Mouse (Mus musculus) spleen, postnatal 4 days (tissue): ENCODE measurements around the gene Traf2.

Source experiments
- DNase-seq, 2 experiments: peaks; one replicate each; pipeline ENCODE4 v3.0.0; 2022; ENCODE audit warnings: low spot score in 2 of 2

The Traf2 gene

DNA sequence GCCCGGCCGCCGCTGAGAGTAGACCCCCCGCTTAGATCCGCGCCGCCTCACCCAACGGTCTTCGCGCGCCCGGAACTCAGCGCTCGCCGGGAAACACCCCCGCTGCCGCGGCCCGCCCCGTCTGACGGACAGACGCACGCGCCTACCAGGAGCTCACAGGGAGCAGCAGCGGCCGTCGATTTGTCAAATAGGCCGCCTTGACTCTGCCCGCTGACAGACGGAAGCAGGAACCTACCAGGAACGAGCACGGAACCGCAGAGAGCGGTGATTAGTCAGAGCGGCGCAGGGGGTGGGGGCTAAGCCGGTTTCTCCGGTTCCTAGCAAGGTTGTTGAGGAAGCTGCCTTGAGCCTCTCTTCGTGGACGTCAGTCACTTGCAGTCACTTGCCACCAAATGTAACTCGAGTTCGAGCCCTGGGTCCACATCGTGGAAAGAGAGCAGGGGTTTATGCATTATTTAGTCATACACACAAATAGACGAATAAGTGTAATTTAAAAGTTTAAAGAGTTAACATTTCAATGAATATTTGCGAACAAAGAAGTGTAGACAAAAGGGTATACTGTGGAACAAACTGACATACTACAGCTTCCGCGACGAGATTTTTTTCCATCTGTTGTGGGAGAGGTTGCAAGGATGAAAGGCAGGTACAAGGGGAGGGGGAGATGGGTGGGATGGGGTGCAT, at the start of gene Traf2:
Gene Traf2 (minus strand): TSS at position 130 of the 681 bp plus-strand sequence.
- peak; percentile 98 for DNase-seq

DNA sequence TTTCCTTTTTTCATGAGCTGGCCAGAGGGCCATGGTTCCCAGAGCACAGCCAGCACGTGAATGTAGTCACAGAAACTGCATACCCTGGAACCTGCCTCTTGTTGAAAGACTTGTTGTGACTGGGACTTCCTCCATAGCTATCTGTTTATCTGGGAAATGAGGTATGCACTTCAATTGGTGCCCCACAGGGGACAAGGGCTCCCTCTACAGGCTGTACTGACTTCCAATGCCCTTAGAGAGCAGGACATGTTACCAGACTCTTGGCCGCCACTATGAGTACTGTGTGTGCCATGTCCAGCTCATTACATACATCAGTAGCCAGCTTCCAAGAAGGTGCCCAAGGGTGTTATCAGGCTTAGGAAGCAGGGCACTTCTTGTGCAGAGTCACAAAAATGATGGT, 45.1 kb upstream of the Traf2 start:
- no peak for DNase-seq

DNA sequence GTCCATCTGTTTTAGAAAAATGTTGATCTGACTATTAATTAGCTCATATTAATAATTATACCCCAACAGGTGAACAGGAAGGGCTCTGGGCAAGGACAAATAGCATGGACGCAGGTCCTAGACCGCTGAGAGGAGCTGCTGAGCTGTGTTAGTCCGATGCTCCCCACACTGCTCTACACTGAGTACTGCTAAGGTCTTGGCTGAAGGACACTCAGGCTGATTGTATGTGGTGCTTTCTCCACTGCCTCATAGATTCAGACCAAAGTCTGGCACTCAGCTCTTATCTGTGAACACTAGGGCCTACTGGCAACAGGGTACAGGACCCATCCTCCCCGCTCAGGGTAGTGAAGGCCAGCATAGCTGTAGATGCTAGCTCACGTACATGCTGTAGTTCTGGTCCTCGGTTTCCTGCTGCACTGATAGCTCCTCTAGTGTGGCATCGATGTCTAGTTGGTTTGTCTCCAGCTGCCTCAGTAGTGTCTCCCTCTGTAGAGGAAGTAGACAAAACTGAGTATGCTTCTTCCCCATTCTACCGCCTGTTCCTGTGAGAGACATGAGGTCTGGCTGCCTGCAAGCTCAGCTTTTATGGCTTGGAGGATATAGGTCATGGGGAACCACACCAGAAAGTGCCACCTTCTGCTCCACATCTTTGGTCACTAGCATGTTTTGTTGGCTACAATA, 41.6 kb upstream of the Traf2 start:
- no peak for DNase-seq

DNA sequence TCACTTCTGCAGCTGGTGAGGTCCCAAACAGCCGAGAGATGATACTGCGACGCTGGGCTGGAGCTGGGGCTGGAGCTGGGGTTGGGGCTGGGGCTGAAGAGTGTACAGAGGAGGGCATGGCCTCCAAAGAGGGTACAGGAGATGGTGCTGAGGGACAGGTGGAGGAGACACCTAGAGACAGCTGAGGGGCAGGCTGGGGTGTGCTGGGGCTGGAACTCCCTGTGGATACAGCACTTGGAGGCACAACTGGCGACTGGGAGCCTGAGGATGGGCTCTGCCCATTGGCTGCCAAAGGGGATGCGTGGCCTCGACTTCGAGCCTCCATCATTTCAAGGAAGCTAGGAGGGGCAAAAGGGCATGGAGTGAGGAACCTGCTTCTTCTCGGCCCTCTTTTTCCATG, 40.5 kb upstream of the Traf2 start:
- no peak for DNase-seq

DNA sequence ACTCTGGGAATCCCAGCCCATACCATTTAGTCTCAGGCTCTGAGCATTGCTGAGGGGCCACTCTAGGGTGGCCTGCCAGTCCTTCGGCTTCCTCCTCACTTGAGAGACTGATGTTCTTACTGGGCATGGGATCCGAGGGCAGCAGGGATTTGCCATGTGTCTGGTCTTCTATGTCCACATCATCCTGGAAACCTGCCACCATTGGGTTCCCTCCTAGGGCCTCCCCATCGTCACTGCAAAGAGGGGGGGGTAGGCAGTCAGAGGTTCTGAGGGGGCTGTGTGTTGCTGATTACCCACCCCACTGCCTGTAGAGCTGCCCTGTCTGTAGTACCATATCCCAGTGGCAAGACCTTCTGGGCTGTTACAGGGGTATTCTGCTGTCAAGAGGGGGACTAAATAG, 38.9 kb upstream of the Traf2 start:
- no peak for DNase-seq

DNA sequence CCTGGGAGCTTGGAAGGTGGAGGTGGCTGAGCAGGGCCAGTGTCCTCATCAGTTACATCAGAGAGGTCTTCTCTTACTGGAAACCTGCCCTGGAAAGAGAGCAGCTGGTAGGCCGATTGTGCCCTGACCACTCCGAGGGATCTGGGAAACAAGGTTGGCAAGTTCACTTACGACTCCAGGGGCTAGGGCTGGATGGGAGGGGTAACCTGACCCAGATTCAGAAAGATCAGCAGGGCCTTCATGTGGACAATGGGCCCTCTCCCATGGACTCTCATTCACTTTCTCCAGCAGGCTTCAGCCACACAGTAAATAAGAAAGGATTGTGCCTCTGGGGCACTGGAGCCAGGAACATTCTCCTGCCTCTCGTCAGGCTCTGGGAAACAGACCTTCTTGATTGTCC, 38.1 kb upstream of the Traf2 start:
- DNase-seq = no peak

DNA sequence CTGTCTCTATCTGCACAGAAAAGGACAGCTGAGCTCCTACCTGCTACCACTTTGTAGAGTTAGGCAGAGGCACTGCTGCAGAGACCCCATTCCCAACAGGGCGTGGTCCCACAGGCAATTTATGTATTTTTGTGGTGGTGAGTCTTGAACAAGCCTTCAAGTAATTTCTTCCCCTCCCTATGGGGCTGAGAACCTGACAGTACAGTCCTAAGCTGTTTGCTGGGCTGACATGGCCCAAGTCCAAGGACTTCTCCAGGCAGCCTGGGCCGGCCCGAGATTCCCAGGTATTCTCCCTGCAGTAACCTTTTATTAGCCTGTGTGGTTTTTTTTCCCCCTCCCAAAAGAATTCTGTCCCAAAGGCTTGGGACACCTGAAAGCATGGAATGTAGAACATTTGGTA, 37.4 kb upstream of the Traf2 start:
- DNase-seq = no peak

DNA sequence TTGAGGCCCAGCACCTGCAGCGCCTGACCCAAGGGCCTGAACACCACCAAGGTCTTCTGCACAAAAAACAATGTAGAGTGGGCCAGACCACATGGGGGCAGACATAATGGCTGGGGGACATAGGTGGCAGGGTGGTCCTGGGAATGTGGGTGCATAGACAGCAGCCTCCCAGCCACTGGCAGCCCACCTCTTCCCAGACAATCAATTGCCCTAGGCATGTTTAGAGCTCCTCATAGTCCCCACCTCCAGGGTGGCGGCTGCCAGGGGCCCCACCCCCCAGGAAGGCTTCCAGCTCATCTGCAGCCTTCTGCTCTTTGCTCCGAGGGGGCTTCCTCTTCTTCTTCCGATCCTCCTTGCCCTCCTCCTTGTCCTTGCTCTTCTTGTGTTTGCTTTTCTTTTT, 36.8 kb upstream of the Traf2 start:
- DNase-seq = no peak

DNA sequence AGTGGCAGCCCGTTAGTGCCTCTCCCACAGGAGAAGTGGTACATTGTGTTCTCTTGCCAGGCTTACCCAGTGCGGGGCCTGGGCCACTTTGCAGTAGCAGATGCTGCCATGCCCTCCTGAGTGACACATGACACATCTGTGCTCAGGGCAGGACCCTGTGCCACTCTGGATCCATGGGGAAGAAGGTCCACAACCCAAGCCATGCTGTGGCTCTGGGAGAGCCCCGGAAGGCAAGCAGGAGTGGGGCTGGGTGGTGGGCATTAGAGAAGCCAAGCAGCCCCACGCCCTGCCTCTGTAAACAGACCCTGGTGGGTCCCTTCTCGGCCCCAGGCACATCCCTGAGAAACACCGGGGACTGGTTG, 36.4 kb upstream of the Traf2 start:
- DNase-seq = no peak

DNA sequence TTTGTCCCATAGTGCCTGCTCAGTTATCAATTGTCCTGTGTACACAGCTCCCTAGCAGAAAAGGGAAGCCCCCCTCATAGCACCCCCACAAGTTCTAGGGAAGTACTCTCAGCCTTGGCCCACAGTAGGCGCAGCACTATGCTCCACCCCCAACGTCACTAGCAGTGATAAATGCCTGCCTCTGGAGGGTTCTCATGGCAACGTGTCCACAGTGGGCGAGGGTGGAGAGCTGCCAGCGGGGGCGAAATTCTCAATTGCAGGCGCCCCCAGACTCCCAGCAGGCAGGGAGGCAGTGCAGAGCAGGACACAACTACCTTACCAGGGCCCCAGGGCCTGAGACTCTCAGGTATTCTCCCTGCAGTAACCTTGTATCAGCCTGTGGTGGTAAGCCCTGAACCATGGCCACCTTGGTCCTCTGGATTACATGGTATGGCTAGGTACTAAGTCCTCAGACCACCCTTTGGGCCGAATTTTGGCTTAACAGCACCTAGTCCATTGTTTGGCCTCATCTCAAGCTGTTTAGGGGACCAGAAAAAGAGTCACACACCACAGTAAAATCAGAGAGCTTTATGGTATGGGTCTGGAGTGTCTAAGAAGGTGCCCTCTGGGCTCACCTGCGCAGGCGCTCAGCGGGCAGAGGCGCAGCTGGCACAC, 35.9 kb upstream of the Traf2 start:
- DNase-seq = no peak

DNA sequence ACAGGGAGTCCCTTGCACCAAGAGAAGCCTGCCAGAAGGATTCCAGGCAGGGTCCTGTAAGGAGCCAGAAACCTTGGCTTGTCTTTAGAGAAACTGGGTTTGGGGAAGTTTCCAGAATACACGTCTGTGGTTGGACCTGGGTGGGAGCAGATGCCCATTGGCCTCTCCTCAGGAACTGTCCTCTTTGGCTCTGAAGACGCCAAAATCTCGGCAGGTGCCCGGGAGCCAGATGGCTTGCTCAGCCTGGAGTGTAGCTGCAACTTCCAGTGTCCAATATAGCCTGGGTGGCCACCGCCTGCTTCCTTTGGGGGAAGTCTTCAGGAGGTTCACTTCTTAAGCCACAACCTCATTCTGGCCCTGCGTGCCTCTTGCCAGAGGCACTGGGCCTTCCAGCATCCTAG, 35.2 kb upstream of the Traf2 start:
- no peak for DNase-seq

DNA sequence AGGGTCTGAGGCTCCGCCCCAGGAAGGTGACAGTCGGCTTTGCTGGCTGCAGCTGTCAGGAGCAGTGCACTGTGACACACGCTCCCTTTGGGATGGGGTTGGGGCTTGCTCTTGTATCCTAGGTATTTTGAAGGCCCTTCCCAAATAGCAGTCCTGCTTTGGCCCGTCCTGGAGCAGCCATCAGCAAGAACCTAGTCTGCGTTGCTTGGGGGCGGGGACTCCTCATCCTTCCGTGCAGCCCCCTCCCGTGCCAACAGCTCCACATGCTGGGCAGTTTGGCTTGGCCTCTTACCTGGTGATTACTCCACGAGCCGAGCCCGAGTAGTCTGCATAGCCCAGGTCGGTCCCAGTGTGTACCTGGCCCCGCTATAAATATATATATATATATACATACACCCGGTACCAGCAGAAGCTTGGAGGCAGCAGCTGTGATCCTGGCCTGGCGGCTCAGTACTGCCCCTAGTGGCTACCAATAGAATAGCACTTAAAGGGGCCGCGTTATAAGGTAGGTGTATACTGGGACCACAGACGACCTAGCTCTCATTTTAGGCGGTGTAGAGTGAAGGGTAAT, 34.6 kb upstream of the Traf2 start, which contains the start of gene Ajm1:
Gene Ajm1 (minus strand): TSS at position 464 of the 571 bp plus-strand sequence.
- peak in 1 of 2 experiments; percentile 83 for DNase-seq

DNA sequence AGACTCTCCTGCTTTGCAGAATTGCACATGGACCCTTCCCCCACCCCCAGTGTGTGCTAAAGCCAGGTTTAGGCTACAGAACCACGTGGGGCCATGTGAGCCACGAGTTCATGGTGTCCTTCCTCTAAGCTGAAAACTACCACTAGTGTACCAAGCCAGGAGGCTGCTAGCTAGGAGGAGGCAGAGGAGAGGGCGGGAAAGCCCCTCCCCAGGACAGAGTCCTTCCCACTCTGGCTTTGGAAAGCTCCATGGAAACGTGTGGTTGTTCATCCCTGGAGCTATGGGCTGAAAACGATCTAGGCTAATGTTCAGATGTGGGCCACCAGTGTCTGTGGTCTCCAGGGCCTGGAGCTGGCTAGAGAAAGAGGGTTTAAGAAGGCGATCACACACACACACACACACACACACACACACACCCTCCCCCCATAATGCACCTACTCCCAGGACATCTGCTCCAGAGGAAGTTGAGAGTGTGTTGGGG, 33.9 kb upstream of the Traf2 start:
- no peak for DNase-seq

DNA sequence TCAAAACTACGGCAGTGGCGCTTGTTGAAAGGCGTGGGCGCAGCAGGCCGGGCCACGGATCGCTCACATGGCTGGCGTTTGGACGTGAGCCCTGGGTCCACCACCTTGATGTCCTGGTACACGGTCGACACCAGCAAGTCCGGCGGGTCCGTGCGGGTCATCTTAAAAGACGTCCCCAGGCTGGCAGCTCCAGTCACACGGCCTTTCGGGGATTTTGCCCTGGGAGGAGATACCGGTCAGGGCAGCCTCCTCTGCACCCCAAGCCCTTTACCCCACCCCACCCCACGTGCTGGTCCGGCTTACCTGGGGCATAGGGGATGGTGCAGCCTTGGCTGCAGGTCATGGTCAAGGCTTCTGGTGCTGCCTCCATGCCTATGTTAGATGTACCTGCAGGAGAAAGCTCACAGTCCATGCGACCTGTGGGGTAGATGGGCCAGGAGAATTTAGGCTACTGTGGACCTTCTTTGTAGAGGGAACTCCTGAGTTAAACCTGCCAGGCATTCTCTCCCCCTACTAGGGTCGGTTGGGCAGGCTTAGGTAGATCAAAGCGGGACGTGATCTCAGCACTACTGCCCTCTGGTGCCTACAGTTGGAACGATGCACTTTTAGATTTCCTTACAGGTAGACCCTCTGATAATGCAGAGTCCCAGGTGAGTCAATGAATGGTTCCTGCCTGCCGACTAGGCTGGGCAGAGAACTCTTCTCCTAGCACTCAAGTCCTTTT, 33.2 kb upstream of the Traf2 start:
- DNase-seq = peak in 1 of 2 experiments; percentile 74

DNA sequence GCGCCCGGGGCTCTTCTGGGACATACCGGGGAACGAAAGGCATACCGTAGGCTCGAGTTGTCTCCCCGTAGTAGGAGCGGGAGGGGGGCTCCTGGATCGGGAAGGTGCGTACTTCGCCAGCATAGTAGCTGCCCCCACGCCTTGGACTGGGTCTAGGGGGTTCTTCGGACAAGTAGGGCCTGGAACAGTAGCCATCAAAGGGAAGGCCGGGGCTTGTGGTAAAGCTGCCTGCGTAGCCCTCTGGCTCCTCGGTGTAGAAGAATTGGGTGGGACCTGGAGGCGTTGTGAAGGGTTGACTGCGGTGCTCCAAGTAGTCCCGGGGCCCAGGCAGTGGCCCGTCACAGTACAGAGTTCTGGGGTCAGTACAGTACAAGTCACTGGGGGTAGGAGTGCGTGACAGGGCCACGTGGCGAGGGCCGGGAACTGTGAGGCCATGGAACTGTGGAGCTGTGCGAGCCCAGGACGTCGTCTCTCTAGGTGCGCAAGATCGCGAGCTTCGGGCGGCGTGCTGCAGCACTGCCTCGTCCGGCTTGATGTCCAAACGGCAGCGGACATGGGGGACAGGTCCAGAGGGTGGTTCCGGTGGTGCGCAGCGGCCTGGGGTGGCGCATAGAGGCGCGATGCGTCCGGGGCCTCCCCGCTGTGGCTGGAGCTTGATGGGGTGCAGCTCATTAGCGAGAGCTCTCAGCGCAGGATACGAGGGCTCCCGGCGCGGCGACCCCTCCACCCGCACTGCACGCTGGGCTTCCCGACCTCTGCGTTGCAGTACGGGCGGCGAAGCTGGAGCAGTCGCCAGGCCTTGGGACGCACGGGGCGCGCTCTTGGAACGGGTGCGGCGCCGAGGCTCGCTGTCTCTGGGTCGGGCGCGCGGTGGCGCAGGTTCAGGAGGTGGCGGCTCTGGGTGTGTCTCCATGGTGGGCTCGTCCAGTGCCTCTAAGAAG, 32.3 kb upstream of the Traf2 start:
- no peak for DNase-seq

DNA sequence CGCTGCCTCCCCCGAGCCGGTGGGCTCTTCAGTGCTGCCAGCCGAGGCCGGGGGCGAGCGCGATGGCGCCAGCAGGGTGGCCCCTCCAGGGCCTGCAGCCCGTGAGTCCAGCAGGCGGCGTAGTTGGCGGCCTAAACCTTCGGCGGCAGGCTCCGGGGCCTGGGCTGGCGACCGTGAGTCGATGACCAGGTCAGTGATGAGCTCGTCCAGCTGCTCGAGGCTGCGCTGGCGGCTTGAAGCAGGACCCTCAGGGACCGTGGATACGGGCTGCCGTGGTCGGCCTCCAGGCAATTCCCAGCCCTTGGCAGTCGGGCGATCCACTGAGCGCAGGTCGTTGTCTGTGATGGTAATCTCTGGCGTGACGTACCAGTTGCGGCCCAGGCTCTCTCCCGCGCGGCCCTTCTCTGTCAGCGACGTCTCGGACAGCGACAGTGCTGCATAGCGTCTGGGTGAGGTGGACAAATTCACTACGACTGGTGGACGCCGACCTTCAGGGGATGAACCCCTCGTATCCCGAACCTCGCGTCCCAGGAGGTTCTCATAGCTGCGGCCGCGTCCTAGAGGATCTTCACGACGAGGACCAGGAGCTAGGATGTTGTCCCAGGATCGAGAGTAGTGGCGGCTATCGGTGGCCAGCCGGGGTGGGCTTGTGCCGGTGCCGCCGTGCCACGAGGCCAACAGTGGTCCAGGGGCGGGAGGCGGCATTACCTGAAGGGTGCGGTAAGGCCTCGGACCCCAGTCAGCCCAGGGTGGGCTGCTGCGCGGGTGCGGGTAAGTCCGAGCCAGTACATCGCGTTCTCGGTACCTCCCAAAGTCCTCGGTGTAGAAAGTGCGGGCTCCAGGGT, 31.4 kb upstream of the Traf2 start:
- no peak for DNase-seq

DNA sequence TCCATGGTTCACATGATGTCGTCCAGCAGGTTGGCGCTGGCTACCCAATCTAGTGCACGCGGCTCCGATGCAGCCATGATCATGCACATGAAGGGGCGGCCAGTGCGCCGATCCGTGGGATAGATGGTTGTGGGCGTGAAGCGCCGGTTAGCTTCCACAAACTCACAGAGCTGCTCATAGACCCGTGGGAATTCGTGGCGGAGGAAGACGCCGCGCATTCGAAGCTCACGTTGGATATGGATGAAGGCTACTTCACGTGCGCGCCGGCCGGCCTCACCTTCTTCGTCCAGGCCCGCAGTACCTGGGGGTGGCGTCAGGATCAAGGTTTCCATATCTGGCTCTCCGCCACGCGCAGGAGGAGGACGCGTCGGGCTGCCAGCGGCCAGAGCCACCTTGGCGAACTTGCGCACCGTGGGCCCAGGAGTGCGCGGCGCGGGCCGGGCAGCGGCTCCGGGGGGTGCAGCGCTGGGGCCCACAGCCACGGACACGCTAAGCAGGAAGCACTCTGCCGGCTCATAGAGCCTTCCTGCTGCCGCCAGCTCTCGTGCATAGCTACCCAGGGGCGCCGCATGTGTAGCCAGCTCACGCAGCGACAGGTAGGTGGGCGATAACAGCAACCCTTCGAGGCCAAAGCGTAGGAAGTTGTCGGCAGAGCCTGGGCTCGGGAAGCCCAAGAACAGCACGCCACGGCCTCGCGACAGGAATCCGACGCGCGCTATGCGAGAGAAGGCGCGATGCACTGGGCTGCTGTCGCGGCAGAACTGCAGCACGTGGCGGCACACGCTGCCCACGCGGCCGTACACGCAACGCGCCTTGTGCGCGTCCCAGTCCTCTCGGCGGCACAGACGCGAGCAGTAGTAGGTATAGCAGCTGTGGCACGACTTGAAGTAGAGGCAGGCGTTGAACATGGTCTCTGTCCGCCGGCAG, 30.5 kb upstream of the Traf2 start:
- no peak for DNase-seq

DNA sequence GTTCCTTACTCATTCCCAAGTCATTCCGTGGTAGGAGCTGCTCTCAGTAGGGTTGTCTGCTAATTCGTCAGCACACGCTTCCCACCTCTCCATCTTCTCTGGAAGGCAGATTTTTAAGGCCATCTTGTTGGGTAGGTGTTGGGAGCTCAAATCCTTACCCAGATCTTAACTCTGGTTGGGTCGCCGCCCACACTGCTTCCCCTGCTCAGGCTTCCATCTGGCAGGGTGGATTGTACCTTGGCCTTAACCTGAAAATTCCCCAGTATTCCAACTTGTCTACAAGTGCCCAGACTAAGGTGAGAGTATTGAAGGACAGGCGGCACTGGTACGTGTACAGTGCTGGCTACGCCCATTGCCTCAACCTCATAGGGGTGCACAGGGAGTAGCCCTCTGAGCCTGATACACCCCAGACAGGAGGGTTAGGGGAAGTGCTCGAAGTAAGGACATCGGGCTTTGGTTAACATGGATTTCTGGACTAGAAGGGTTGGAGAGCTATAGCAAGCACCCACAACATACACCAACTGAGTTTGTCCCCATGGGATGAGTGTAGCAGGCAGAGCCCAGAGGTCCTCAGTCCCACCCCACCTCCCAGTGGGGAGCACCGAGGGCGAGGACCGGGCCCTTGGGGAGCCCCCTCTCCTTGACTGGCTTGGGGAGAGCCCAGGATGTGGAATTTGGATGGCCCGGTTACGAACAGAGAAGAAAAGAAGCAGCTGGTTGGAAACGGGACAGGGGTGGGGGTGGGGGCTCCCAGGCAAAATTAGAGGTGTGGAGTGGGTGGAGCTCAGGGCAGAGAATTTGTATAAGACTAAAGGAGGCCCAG, 29.5 kb upstream of the Traf2 start:
- DNase-seq = no peak
